Mouse (Mus musculus): ENCODE measurements around the gene Dnmbp.

DNA sequence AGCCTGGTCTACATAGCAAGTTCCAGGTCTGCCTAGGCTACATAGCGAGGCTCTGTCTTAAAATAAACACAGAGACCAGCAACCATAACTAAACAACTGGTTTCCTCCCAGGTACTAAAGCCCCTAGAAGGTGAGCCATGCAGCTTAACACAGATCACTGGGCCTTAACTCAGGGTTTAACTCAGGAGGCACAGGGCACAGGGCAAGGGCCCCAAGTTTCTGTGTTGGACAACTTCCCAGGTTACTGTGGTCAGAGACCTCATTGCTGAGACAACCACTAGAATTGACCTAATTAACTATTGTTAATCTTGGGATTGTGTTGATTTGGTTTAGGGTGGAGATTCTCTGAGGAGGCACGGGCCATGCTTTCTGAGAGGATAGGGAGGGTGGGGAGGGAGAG, 26.5 kb upstream of the Dnmbp start:
- TF ChIP-seq CTCF (IDR thresholded peaks at IDR 0.05; ENCODE audit: low read depth) = no peak
- TF ChIP-seq EP300 (optimal IDR thresholded peaks at IDR 0.05) = no peak
